Mouse (Mus musculus): Measurements from ENCODE around the gene Col23a1. TPM values are rescaled to one million over a fixed set of nuclear protein-coding genes. Genes with fewer than 3 reads are reported as not detected.

Gene Col23a1
- total and polyA plus RNA-seq, 3 experiments: 0.01 to 0.55 TPM; not detected in 1

- Histone ChIP-seq H3K9me3 (replicated peaks) (no peaks in the 10 kb centered on the region), H3K36me3 (replicated peaks) (no peaks in the 10 kb centered on the region), H3K4me1 (ENCODE audit: insufficient read depth, low read depth, low read length) (no peaks in the 10 kb centered on the region), H3K27me3 (ENCODE audit: insufficient read depth, low read length) (peaks cover 4% of the 10 kb centered on the region; the same call in 1 of the 2 replicates), H3K4me3 (ENCODE audit: low read depth, low read length) (no peak overlapping the region)
- ATAC-seq (ENCODE audit: extremely low read depth, insufficient number of reproducible peaks, low FRiP score, poor library complexity, severe bottlenecking) (no peak), DNase-seq (ENCODE audit: low spot score) (no peak)
- TF ChIP-seq GATA2 (IDR thresholded peaks at IDR 0.05; ENCODE audit: borderline replicate concordance, low read depth, low read length) (no peak), CTCF (IDR thresholded peaks at IDR 0.05; ENCODE audit: low read depth, low read length) (no peak), POLR2AphosphoS5 (IDR thresholded peaks at IDR 0.05; ENCODE audit: insufficient replicate concordance, low read depth, low read length) (no peak), GATA1 (IDR thresholded peaks at IDR 0.05; ENCODE audit: borderline replicate concordance, low read length) (no peak), TAL1 (conservative IDR thresholded peaks at IDR 0.05; ENCODE audit: low read depth, low read length) (no peak)
These were observed 218.3 kb downstream of the Col23a1 start for GRCm38 (mm10) chr11:51508053-51508452.

GRCm38 (mm10) chr11:51509211-51509610 is 219.5 kb downstream of the Col23a1 start:
- no peaks in the 10 kb centered on the region for H3K9me3 ChIP-seq (replicated peaks)
- no peak for ATAC-seq (ENCODE audit: extremely low read depth, insufficient number of reproducible peaks, low FRiP score, poor library complexity, severe bottlenecking)
- no peak for TF ChIP-seq GATA2 (IDR thresholded peaks at IDR 0.05; ENCODE audit: borderline replicate concordance, low read depth, low read length)
- TF ChIP-seq TAL1 (conservative IDR thresholded peaks at IDR 0.05; ENCODE audit: low read depth, low read length): no peak
- no peak for TF ChIP-seq GATA1 (IDR thresholded peaks at IDR 0.05; ENCODE audit: borderline replicate concordance, low read length)
- no peak for TF ChIP-seq POLR2AphosphoS5 (IDR thresholded peaks at IDR 0.05; ENCODE audit: insufficient replicate concordance, low read depth, low read length)
- H3K36me3 ChIP-seq (replicated peaks): no peaks in the 10 kb centered on the region
- H3K4me1 ChIP-seq (ENCODE audit: insufficient read depth, low read depth, low read length): no peaks in the 10 kb centered on the region
- DNase-seq (ENCODE audit: low spot score): no peak
- H3K27me3 ChIP-seq (ENCODE audit: insufficient read depth, low read length): peaks cover 4% of the 10 kb centered on the region; the same call in 1 of the 2 replicates
- H3K4me3 ChIP-seq (ENCODE audit: low read depth, low read length): no peak overlapping the region

- ATAC-seq (ENCODE audit: extremely low read depth, insufficient number of reproducible peaks, low FRiP score, poor library complexity, severe bottlenecking) (no peak), DNase-seq (ENCODE audit: low spot score) (no peak)
- Histone ChIP-seq H3K27me3 (ENCODE audit: insufficient read depth, low read length) (peaks cover under 1% of the 10 kb centered on the region; the same call in 1 of the 2 replicates), H3K4me3 (ENCODE audit: low read depth, low read length) (no peak overlapping the region), H3K36me3 (replicated peaks) (no peaks in the 10 kb centered on the region), H3K4me1 (ENCODE audit: insufficient read depth, low read depth, low read length) (no peaks in the 10 kb centered on the region), H3K9me3 (replicated peaks) (no peaks in the 10 kb centered on the region)
- TF ChIP-seq TAL1 (conservative IDR thresholded peaks at IDR 0.05; ENCODE audit: low read depth, low read length) (no peak), CTCF (IDR thresholded peaks at IDR 0.05; ENCODE audit: low read depth, low read length) (no peak), POLR2AphosphoS5 (IDR thresholded peaks at IDR 0.05; ENCODE audit: insufficient replicate concordance, low read depth, low read length) (no peak), GATA2 (IDR thresholded peaks at IDR 0.05; ENCODE audit: borderline replicate concordance, low read depth, low read length) (no peak)
These were observed 223.3 kb downstream of the Col23a1 start for GRCm38 (mm10) chr11:51513019-51513418.

DNA sequence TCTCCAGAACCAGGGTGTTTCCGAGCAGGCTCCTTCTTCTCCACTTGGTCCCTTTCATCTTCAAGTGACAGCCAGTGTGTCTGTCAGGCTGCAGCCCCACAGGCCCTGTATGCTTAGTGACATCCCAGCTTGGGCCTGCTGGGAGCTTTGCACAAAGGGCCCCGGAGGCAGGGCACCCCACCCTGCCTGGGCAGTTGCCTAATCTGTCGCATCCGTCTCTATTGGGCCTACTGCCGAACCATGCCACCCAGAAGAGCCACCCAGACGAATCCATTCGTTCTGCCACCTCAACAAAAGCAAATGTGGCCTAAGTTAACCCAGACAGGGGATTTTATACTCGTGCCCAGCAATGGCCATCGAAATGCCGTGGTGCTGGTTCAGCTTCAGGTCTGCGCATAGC is 225.6 kb downstream of the Col23a1 start:
- H3K4me3 ChIP-seq (ENCODE audit: low read depth, low read length): no peak overlapping the region
- no peak for ATAC-seq (ENCODE audit: extremely low read depth, insufficient number of reproducible peaks, low FRiP score, poor library complexity, severe bottlenecking)

DNA sequence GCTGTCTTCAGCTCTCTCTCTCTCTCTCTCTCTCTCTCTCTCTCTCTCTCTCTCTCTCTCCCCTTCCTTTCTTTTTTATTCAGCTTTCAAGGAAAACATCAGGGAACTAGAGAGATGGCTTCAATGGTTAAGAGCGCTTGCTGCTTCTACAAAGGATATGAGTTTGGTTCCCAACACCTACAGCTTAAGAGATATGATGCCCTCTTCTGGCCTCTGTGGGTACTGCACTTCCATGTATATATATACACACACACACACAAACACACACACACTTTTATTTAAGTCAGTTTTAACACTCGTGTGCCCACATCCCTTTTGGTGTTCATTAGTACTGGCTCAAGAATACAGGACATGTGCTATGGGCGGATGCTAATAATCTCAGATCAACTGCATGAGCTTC is 228.4 kb downstream of the Col23a1 start:
- Histone ChIP-seq H3K4me3 (ENCODE audit: low read depth, low read length) (no peak overlapping the region), H3K4me1 (ENCODE audit: insufficient read depth, low read depth, low read length) (no peaks in the 10 kb centered on the region), H3K36me3 (replicated peaks) (no peaks in the 10 kb centered on the region), H3K27me3 (ENCODE audit: insufficient read depth, low read length) (peaks cover 4% of the 10 kb centered on the region; the same call in 1 of the 2 replicates), H3K9me3 (replicated peaks) (0 out of 2 replicates have a peak, but pooled peaks cover 3% of the 10 kb centered on the region)
- ATAC-seq (ENCODE audit: extremely low read depth, insufficient number of reproducible peaks, low FRiP score, poor library complexity, severe bottlenecking) (no peak), DNase-seq (ENCODE audit: low spot score) (no peak)
- TF ChIP-seq CTCF (IDR thresholded peaks at IDR 0.05; ENCODE audit: low read depth, low read length) (no peak; the same call in 1 of the 2 replicates), TAL1 (conservative IDR thresholded peaks at IDR 0.05; ENCODE audit: low read depth, low read length) (no peak), POLR2AphosphoS5 (IDR thresholded peaks at IDR 0.05; ENCODE audit: insufficient replicate concordance, low read depth, low read length) (no peak), GATA2 (IDR thresholded peaks at IDR 0.05; ENCODE audit: borderline replicate concordance, low read depth, low read length) (no peak), GATA1 (IDR thresholded peaks at IDR 0.05; ENCODE audit: borderline replicate concordance, low read length) (no peak)

More for the DNA sequence above, 225.6 kb downstream of the Col23a1 start:
- no peak for DNase-seq (ENCODE audit: low spot score)
- Histone ChIP-seq H3K36me3 (replicated peaks) (no peaks in the 10 kb centered on the region), H3K9me3 (replicated peaks) (0 out of 2 replicates have a peak, but pooled peaks cover 3% of the 10 kb centered on the region), H3K4me1 (ENCODE audit: insufficient read depth, low read depth, low read length) (no peaks in the 10 kb centered on the region), H3K27me3 (ENCODE audit: insufficient read depth, low read length) (no peaks in the 10 kb centered on the region)
- TF ChIP-seq GATA1 (IDR thresholded peaks at IDR 0.05; ENCODE audit: borderline replicate concordance, low read length): no peak
- TF ChIP-seq POLR2AphosphoS5 (IDR thresholded peaks at IDR 0.05; ENCODE audit: insufficient replicate concordance, low read depth, low read length): no peak
- no peak for TF ChIP-seq TAL1 (conservative IDR thresholded peaks at IDR 0.05; ENCODE audit: low read depth, low read length)
- no peak for TF ChIP-seq GATA2 (IDR thresholded peaks at IDR 0.05; ENCODE audit: borderline replicate concordance, low read depth, low read length)
- TF ChIP-seq CTCF (IDR thresholded peaks at IDR 0.05; ENCODE audit: low read depth, low read length): no peak

DNA sequence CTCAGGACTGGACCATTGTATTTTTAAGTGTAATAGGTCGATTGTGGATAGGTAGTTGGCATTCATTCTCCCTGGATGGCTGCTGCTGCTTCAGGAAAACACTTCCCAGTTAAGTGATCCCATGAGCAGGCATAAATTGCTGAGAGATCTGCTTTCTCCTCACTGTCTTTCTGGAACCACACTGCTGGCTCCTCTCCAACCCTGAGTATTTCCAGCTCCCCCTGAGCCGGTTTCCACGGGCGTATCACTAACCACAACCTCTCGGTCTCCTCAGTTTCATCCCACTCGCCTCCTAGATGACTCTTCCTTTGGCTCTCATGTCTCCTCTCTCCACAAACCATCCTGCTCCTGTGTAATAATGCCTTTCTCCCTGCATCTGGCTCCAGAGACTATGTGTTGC is 228.9 kb downstream of the Col23a1 start:
- ATAC-seq (ENCODE audit: extremely low read depth, insufficient number of reproducible peaks, low FRiP score, poor library complexity, severe bottlenecking) (no peak), DNase-seq (ENCODE audit: low spot score) (no peak)
- H3K9me3 ChIP-seq (replicated peaks): 0 out of 2 replicates have a peak, but pooled peaks cover 3% of the 10 kb centered on the region
- H3K27me3 ChIP-seq (ENCODE audit: insufficient read depth, low read length): peaks cover 4% of the 10 kb centered on the region; the same call in 1 of the 2 replicates
- TF ChIP-seq CTCF (IDR thresholded peaks at IDR 0.05; ENCODE audit: low read depth, low read length): no peak
- no peak for TF ChIP-seq GATA1 (IDR thresholded peaks at IDR 0.05; ENCODE audit: borderline replicate concordance, low read length)
- no peak for TF ChIP-seq TAL1 (conservative IDR thresholded peaks at IDR 0.05; ENCODE audit: low read depth, low read length)
- TF ChIP-seq GATA2 (IDR thresholded peaks at IDR 0.05; ENCODE audit: borderline replicate concordance, low read depth, low read length): no peak
- TF ChIP-seq POLR2AphosphoS5 (IDR thresholded peaks at IDR 0.05; ENCODE audit: insufficient replicate concordance, low read depth, low read length): no peak
- no peaks in the 10 kb centered on the region for H3K4me1 ChIP-seq (ENCODE audit: insufficient read depth, low read depth, low read length)
- no peaks in the 10 kb centered on the region for H3K36me3 ChIP-seq (replicated peaks)
- no peak overlapping the region for H3K4me3 ChIP-seq (ENCODE audit: low read depth, low read length)
